Mouse (Mus musculus) midbrain, embryonic 11.5 days (tissue): ENCODE data around the gene Ccdc77. TPM values are rescaled to one million over a fixed set of nuclear protein-coding genes. Genes with fewer than 3 reads are reported as not detected.

Source experiments
- ATAC-seq: fragments of 200-750 bp; cut with Nextera tagmentation; 2 replicates; pipeline ENCODE4 v1.8.0; 2017; ENCODE audit warnings: moderate TSS enrichment, moderate library complexity; ENCODE audit not compliant: low FRiP score
- DNase-seq: peaks from one replicate; pipeline ENCODE4 v3.0.0; 2015; ENCODE audit warnings: low spot score; ENCODE audit errors: missing footprints
- H3K27ac ChIP-seq: fragments of 300-500 bp; sonication (generic); 2 replicates; pipeline ENCODE4 v1.5.1; 2014; ENCODE audit warnings: low read depth, low read length
- H3K27me3 ChIP-seq: fragments of 300-500 bp; sonication (generic); 2 replicates; pipeline ENCODE4 v1.6.1; 2014; ENCODE audit warnings: mild to moderate bottlenecking, low read length, moderate library complexity, mixed read lengths; ENCODE audit not compliant: control insufficient read depth, insufficient read depth
- H3K36me3 ChIP-seq: fragments of 300-500 bp; sonication (generic); 2 replicates; pipeline ENCODE4 v1.6.1; 2014; ENCODE audit warnings: mild to moderate bottlenecking, low read length, moderate library complexity, mixed read lengths; ENCODE audit not compliant: control insufficient read depth, insufficient read depth
- H3K4me1 ChIP-seq: fragments of 300-500 bp; sonication (generic); 2 replicates; pipeline ENCODE4 v1.6.1; 2014; ENCODE audit warnings: low read length; ENCODE audit not compliant: control insufficient read depth, insufficient read depth
- H3K4me2 ChIP-seq: fragments of 300-500 bp; sonication (generic); 2 replicates; pipeline ENCODE4 v1.6.1; 2014; ENCODE audit warnings: mild to moderate bottlenecking, moderate library complexity
- H3K4me3 ChIP-seq: fragments of 300-500 bp; sonication (generic); 2 replicates; pipeline ENCODE4 v1.5.1; 2014; ENCODE audit warnings: low read depth, low read length
- H3K9ac ChIP-seq: fragments of 300-500 bp; sonication (generic); 2 replicates; pipeline ENCODE4 v1.6.1; 2014; ENCODE audit warnings: low read length
- H3K9me3 ChIP-seq: fragments of 300-500 bp; sonication (generic); 2 replicates; pipeline ENCODE4 v1.6.1; 2016; ENCODE audit warnings: low read length; ENCODE audit not compliant: control insufficient read depth
- WGBS: fragments of 180-500 bp; shearing (Covaris S2); extraction: QIAGEN DNeasy Blood & Tissue Kit; methylation state at CpG from one replicate; pipeline ENCODE4 v1.1.7; 2014; 5-methylcytosine and 5-hydroxymethylcytosine counted together
- polyA plus RNA-seq: library from polyadenylated mRNA; unstranded; fragments of >200 nt; fragmentation: Nextera tagmentation; extraction: Ambion mirVana; gene quantifications from 2 replicates; pipeline ENCODE4 v1.2.1, GENCODE M21; 2014

Ccdc77 gene
- polyA plus RNA-seq, 1 experiment from 2014 or later: 25.7 TPM

DNA sequence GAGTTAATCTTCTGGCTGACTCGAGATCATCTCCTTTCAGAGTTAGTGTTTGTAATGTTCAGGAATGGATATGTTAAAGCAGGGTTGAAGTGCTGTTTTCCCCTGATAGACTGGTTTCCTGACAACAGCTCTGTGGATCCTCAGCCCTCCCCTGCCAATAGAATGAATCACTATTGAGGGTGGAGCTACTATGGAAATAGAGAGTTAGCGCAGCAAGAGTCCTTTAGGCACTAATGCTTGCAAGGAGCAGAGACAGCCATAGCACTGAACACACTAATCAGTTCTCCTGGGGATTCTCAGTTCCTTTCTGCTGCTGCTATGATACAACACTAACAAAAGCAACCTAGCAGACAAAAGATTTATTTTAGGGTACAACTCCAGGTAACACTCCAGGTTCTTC, 43.8 kb downstream of the Ccdc77 start:
- Histone ChIP-seq H3K4me3 (no peak overlapping the region), H3K27me3 (no peaks in the 10 kb centered on the region), H3K36me3 (no peaks in the 10 kb centered on the region; the same call in 1 of the 2 replicates), H3K9me3 (no peaks in the 10 kb centered on the region), H3K9ac (no peak overlapping the region), H3K27ac (no peak overlapping the region), H3K4me2 (no peak overlapping the region), H3K4me1 (no peaks in the 10 kb centered on the region)
- DNase-seq: no peak
- no peak for ATAC-seq
- WGBS: 74% methylated on average over 2 of the region's 2 CpGs

DNA sequence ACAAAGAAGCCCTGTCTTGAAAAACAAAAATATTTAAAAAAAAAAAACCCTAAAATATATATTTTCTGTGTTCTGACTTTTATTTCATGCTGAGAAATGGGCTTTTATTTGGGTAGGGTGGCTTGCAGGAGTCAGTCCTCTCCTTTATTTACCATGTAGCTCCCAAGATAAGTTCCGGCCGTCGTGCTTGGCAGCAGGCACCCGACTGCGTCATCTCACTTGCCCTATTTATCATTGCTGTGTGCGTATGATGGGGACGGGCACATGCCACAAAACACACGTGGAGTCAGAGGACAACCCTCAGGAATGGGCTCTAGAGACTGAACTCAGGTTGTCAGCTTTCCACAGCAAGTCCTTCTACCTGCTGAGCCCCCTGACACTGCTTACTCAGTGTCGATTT, 45.0 kb downstream of the Ccdc77 start:
- Histone ChIP-seq H3K4me2 (no peak overlapping the region), H3K36me3 (no peaks in the 10 kb centered on the region; the same call in 1 of the 2 replicates), H3K4me3 (no peak overlapping the region), H3K4me1 (no peaks in the 10 kb centered on the region), H3K27ac (no peak overlapping the region), H3K9me3 (no peaks in the 10 kb centered on the region), H3K9ac (no peak overlapping the region), H3K27me3 (no peaks in the 10 kb centered on the region)
- no peak for DNase-seq
- WGBS: 92% methylated on average over 9 of the region's 9 CpGs
- no peak for ATAC-seq

DNA sequence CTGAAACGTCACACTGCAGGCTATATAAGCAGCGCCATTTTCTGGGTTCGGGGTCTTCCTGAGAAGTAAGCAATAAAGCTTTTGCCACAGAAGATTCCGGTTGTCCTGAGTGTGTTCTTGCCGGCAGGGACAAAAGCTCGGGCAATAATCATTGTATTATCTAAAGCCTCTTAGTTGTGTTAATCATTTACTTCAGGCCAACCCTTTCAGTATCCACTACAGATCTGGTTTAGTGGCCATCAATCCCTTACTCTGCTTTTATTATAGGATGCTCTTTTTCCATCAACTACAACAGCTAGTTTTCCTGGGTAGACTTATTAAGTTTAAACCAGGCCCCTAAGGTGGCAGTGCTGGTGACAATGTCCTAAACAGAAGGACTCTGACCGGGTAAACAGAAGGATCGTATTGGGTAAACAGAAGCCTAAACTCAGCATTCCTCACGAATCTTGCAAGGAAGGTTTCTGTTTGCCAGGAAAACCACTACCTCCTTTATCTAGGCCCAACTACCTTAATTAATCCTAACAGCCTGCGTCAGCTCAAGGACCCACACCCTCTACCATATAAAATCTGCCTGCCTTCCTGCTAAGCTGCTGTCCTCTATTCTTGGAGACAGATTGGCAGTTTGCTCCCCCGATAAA, 45.8 kb downstream of the Ccdc77 start:
- ATAC-seq: no peak
- 86% methylated on average over 11 of the region's 11 CpGs for WGBS
- no peak overlapping the region for H3K4me2 ChIP-seq

DNA sequence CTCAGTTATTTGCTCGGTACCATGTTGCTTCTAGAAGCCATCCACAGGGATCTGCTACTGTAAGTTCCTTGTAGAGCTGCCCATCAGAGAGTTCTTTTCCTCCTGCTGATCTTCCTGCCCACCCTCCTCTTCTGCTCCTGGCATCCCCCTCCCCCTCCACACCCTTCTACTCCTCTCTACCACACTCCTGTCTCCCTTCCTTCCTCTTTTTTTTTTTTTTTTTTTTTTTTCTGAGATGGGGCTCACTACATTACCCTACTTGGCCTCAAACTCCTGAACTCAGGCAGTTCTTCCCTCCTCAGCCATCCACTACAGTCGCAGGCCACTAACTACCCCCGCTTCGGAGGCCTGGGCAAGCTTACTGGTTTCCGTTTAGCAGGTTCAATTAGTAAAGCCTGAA, 51.7 kb downstream of the Ccdc77 start:
- no peaks in the 10 kb centered on the region for H3K27me3 ChIP-seq

More for the DNA sequence above, 45.8 kb downstream of the Ccdc77 start:
- H3K27ac ChIP-seq: no peak overlapping the region
- no peak overlapping the region for H3K4me3 ChIP-seq
- no peaks in the 10 kb centered on the region for H3K9me3 ChIP-seq
- H3K4me1 ChIP-seq: no peaks in the 10 kb centered on the region
- H3K9ac ChIP-seq: no peak overlapping the region
- DNase-seq: no peak
- no peaks in the 10 kb centered on the region for H3K27me3 ChIP-seq
- H3K36me3 ChIP-seq: no peaks in the 10 kb centered on the region; the same call in 1 of the 2 replicates

DNA sequence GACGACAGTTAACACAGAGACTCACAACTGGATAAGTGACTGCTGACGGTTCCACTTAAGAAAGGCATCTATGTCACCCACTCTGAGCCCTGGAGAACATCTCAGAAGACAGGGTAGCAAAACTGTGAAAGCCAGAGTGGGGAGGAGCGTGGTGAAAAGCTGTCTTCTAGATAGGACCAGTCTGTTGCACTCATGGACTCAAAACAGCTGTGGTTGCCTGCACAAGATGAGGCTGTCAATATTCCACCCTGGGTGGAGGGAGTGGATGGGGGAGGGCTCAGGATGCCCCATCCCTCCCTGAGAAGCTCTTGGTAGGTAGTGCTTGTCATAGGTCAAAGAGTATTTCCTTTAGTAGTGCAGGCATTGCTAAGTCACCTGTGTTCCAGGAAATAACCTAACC, 54.4 kb downstream of the Ccdc77 start:
- WGBS: 74% methylated on average over 3 of the region's 3 CpGs
- Histone ChIP-seq H3K9me3 (no peaks in the 10 kb centered on the region), H3K27me3 (no peaks in the 10 kb centered on the region), H3K36me3 (no peaks in the 10 kb centered on the region), H3K27ac (no peak overlapping the region), H3K9ac (no peak overlapping the region), H3K4me1 (no peaks in the 10 kb centered on the region), H3K4me3 (no peak overlapping the region), H3K4me2 (no peak overlapping the region)
- DNase-seq (no peak), ATAC-seq (no peak)

More for the DNA sequence above, 51.7 kb downstream of the Ccdc77 start:
- no peaks in the 10 kb centered on the region for H3K4me1 ChIP-seq
- H3K9me3 ChIP-seq: no peaks in the 10 kb centered on the region
- ATAC-seq: no peak
- no peak overlapping the region for H3K4me2 ChIP-seq
- H3K9ac ChIP-seq: no peak overlapping the region
- no peak overlapping the region for H3K4me3 ChIP-seq
- H3K36me3 ChIP-seq: no peaks in the 10 kb centered on the region
- no peak overlapping the region for H3K27ac ChIP-seq
- DNase-seq: no peak
- 78% methylated on average over 5 of the region's 5 CpGs for WGBS

DNA sequence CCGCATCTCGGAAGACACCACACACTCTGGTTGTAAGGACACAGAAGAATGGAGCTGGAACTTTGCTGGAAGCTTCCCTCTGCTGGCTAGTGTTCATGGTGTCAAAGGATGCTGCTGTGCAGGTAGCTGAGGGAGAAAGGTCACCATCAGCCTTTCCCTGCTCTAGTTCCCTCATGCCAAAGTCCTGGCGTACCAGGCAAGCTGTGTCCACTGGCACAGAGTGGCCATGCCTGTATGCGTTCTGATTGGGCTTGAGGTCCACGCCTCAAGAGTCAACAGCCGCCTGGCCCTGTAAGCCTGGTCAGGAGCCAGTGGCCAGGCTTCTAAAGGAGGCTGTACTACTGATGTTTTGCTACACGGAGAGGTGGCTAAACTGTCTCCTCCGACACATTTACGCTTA, 54.8 kb downstream of the Ccdc77 start:
- Histone ChIP-seq H3K27me3 (no peaks in the 10 kb centered on the region), H3K9me3 (no peaks in the 10 kb centered on the region), H3K36me3 (no peaks in the 10 kb centered on the region), H3K27ac (no peak overlapping the region), H3K4me1 (no peaks in the 10 kb centered on the region), H3K4me3 (no peak overlapping the region), H3K9ac (no peak overlapping the region), H3K4me2 (no peak overlapping the region)
- ATAC-seq: no peak
- 74% methylated on average over 9 of the region's 9 CpGs for WGBS
- DNase-seq: peak; percentile 65

DNA sequence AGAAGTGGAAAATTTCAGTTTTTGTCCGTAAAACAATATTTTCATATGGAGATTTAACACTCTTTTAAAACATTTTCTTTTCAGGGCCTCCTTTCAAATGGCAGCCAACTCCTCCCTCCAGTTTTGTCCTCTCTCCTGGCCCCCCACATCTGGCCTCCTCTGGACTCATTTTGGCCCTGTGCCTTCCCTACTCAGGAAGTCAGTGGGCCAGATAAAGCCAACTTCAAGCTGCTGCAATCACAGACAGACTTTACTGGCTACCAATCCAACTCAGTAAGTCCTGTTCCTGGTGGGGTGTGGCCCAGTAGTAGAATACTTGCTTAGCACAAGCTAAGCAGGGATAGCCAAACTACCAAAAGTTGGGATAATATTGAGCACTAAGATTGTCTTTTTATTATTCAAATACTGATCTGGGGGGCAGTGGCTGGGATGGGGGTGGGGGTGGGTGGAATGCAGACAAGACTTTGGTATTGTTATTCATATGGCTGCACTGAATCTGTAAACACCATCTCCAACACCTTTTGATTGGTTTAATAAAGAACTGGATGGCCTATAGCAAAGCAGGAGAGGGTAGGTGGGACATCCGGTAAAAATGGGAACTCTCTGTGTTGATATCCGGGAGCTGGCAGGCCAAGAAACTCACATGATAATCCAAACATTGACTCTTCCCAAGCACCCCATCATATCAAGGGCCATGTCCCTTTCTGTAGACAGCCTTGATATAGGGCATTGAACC, 57.1 kb downstream of the Ccdc77 start:
- Histone ChIP-seq H3K9ac (no peak overlapping the region), H3K4me3 (no peak overlapping the region), H3K4me1 (no peaks in the 10 kb centered on the region), H3K4me2 (no peak overlapping the region), H3K27ac (no peak overlapping the region), H3K9me3 (no peaks in the 10 kb centered on the region), H3K36me3 (no peaks in the 10 kb centered on the region), H3K27me3 (no peaks in the 10 kb centered on the region)
- WGBS: 92% methylated on average over 3 of the region's 3 CpGs
- ATAC-seq (no peak), DNase-seq (no peak)

DNA sequence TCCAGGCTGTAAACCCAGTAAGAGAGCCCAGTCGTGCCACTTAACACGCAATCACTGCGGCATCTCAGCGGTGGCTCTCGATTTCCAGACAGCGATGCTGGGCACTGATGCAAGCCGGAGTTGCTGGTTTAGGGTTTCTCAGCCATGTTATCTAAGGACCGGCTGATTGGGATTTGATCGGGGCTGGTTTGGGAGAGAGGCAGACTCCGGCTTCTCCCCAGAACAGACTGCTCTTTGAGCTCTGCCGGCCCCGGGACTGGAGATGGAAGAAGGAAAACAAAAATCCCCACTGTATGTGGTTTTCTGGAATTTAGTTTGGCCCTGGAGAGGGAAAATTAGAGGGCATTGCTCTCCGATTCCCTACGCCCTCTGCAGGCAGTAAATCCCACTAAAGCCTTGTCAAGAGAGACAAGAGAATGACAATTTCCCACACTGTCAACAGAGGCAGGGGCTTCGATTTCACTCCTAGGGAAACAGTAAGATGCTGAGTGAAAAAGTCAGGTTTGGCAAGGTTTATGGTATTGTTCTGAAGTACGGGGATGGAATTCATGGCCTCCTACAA, 61.3 kb downstream of the Ccdc77 start:
- H3K4me3 ChIP-seq: no peak overlapping the region

DNA sequence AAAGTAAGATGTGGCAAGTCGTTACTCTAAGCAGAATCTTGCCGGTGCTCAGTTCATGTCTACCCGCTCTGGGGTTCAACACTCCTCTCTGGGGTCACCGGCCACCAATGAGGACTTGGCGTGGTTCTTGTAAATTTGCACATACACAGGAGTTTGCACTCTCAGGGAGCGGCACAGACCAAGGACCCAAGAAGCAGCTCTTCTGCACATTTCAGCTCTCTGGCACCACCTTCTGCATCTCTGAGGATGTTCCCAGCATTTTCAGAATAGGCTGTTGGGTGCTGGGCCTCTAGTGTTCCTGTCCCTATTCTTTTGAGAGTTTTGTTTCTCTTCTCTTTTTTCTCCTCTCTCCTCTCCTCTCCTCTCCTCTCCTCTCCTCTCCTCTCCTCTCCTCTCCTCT, 63.0 kb downstream of the Ccdc77 start:
- Histone ChIP-seq H3K4me1 (no peaks in the 10 kb centered on the region), H3K36me3 (no peaks in the 10 kb centered on the region), H3K27ac (no peak overlapping the region), H3K27me3 (no peaks in the 10 kb centered on the region), H3K4me2 (no peak overlapping the region), H3K4me3 (no peak overlapping the region), H3K9me3 (no peaks in the 10 kb centered on the region), H3K9ac (no peak overlapping the region)
- ATAC-seq (no peak), DNase-seq (peak; percentile 92)
- 32% methylated on average over 6 of the region's 6 CpGs for WGBS

More for the DNA sequence above, 61.3 kb downstream of the Ccdc77 start:
- Histone ChIP-seq H3K9ac (peak overlapping the region; percentile 11; the same call in 1 of the 2 replicates), H3K9me3 (no peaks in the 10 kb centered on the region), H3K4me2 (peak overlapping the region; percentile 27; the same call in 1 of the 2 replicates), H3K36me3 (no peaks in the 10 kb centered on the region), H3K4me1 (no peaks in the 10 kb centered on the region), H3K27me3 (no peaks in the 10 kb centered on the region), H3K27ac (no peak overlapping the region)
- DNase-seq (peak; percentile 90), ATAC-seq (no peak)
- 32% methylated on average over 16 of the region's 16 CpGs for WGBS
